Mouse (Mus musculus): ENCODE data around the gene Glce.

DNA sequence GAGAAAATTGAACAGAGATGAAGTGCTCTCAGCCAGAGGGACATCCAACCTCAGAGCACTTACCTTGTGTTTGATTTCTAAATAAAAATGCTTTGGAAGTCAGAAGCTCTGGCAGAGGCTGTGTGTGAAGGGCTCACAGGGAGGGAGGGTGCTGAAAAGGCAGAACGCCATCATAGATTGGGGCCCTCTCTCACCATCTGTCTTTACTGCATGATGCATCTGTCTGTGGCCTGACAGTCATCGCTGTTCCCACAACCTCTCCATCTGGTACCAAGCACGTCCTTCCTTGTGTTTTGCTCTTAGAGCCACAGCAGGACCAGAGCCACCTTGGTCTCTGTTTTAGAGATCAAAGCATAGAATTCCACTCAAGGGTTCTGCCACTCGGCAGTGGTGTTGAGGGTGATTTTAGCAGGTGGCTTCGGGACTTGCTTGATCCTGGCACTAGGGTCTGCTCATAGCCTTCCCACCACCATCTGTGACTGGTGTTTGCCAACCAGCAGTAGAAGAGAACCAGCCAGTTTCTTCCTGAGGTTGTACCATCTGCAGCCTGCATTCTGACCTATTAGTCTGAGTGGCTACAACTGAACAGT lies 3.6 kb upstream of the Glce start:
- TF ChIP-seq CTCF (conservative IDR thresholded peaks at IDR 0.05; ENCODE audit: insufficient read depth, insufficient read length, low read depth, low read length), result no peak
- no peak for TF ChIP-seq POLR2A (IDR thresholded peaks at IDR 0.05; ENCODE audit: low read depth, low read length)
